Mouse (Mus musculus) monocyte, adult 5-6 weeks (primary cell): ENCODE data around the gene Ank3. TPM values are rescaled to one million over a fixed set of nuclear protein-coding genes. Genes with fewer than 3 reads are reported as not detected.

Experiments used
- ATAC-seq: fragments of 153-309, 156-312 bp; replicated peaks from 2 replicates; pipeline ENCODE4 v1.8.0; 2017; ENCODE audit warnings: mild to moderate bottlenecking; ENCODE audit not compliant: low TSS enrichment, insufficient number of reproducible peaks, severe bottlenecking, poor library complexity, low FRiP score
- total RNA-seq: library from RNA; stranded (forward); fragments of 200-1000, 200-491, 200-594 nt; gene quantifications from 3 replicates; pipeline ENCODE4 v1.2.3, GENCODE M21; 2017

The Ank3 gene
- total RNA-seq, 1 experiment from 2014 or later, result not detected

- ATAC-seq, result no peak
These were observed 607.8 kb downstream of the Ank3 start for GRCm38 (mm10) chr10:70006380-70006779.

- ATAC-seq, result no peak
These were observed 613.2 kb downstream of the Ank3 start for GRCm38 (mm10) chr10:70011738-70012137.

GRCm38 (mm10) chr10:70013931-70014330 lies 615.4 kb downstream of the Ank3 start:
- ATAC-seq, result no peak

- ATAC-seq, result no peak
These were observed 616.6 kb downstream of the Ank3 start for GRCm38 (mm10) chr10:70015201-70015600.

GRCm38 (mm10) chr10:70018691-70019090 lies 620.1 kb downstream of the Ank3 start:
- ATAC-seq, result no peak

- ATAC-seq, result no peak
These were observed 623.1 kb downstream of the Ank3 start for GRCm38 (mm10) chr10:70021667-70022066.

- ATAC-seq, result no peak
These were observed 624.0 kb downstream of the Ank3 start for GRCm38 (mm10) chr10:70022596-70022995.

- ATAC-seq, result no peak
These were observed 625.3 kb downstream of the Ank3 start for GRCm38 (mm10) chr10:70023861-70024260.

- ATAC-seq, result no peak
These were observed 633.4 kb downstream of the Ank3 start for GRCm38 (mm10) chr10:70031942-70032341.

- no peak for ATAC-seq
These were observed 634.4 kb downstream of the Ank3 start for GRCm38 (mm10) chr10:70032982-70033381.

- no peak for ATAC-seq
These were observed 635.3 kb downstream of the Ank3 start for GRCm38 (mm10) chr10:70033856-70034255.

- ATAC-seq, result no peak
These were observed 641.3 kb downstream of the Ank3 start for GRCm38 (mm10) chr10:70039871-70040291.

- no peak for ATAC-seq
These were observed 643.0 kb downstream of the Ank3 start for GRCm38 (mm10) chr10:70041562-70041961.

- no peak for ATAC-seq
These were observed 647.1 kb downstream of the Ank3 start for GRCm38 (mm10) chr10:70045722-70046121.

- ATAC-seq, result no peak
These were observed 651.2 kb downstream of the Ank3 start for GRCm38 (mm10) chr10:70049771-70050170.

- no peak for ATAC-seq
These were observed 656.7 kb downstream of the Ank3 start for GRCm38 (mm10) chr10:70055291-70055690.

GRCm38 (mm10) chr10:70057064-70057463 lies 658.5 kb downstream of the Ank3 start:
- ATAC-seq, result no peak

- no peak for ATAC-seq
These were observed 661.6 kb downstream of the Ank3 start for GRCm38 (mm10) chr10:70060021-70060688.

- ATAC-seq, result no peak
These were observed 662.1 kb downstream of the Ank3 start for GRCm38 (mm10) chr10:70060689-70061081.

- ATAC-seq, result no peak
These were observed 665.4 kb downstream of the Ank3 start for GRCm38 (mm10) chr10:70063881-70064555.
